Mouse (Mus musculus) kidney, adult 2 months (tissue): ENCODE measurements around the gene Ccdc167.

Experiments
- CTCF ChIP-seq: fragments of 200-500 bp; conservative IDR thresholded peaks from 2 replicates; pipeline ENCODE4 v1.5.1; 2011; ENCODE audit warnings: low read depth, mild to moderate bottlenecking, control low read depth, low read length, moderate library complexity, mixed read lengths; ENCODE audit not compliant: insufficient read depth, insufficient read length
- POLR2A ChIP-seq: fragments of 200-500 bp; IDR thresholded peaks from one replicate; pipeline ENCODE4 v1.6.1; 2011; ENCODE audit warnings: low read depth, low read length, control low read depth

GRCm38 (mm10) chr17:29671021-29671420, 45.8 kb downstream of the Ccdc167 start:
- TF ChIP-seq POLR2A (no peak), CTCF (no peak)
